Mouse (Mus musculus): ENCODE results near the gene Dtd2.

GRCm38 (mm10) chr12:51947498-51947945 lies 58.8 kb downstream of the Dtd2 start:
- no peak for TF ChIP-seq CTCF (IDR thresholded peaks at IDR 0.05; ENCODE audit: control insufficient read depth, insufficient read depth, low read length)
- TF ChIP-seq POLR2A (IDR thresholded peaks at IDR 0.05; ENCODE audit: borderline replicate concordance, control insufficient read depth, low read depth, low read length): no peak
